Mouse (Mus musculus) testis, adult 2 months (tissue): ENCODE data around the gene Il9r.

Experiments used
- CTCF ChIP-seq: fragments of 200-500 bp; IDR thresholded peaks from 2 replicates; pipeline ENCODE4 v1.5.1; 2012; ENCODE audit warnings: low read depth, mild to moderate bottlenecking, inconsistent platforms, low read length, moderate library complexity; ENCODE audit not compliant: control insufficient read depth, insufficient read depth, insufficient replicate concordance
- POLR2A ChIP-seq: fragments of 200-500 bp; IDR thresholded peaks from 2 replicates; pipeline ENCODE4 v1.6.1; 2012; ENCODE audit warnings: low read depth, mild to moderate bottlenecking, inconsistent platforms, low read length, moderate library complexity; ENCODE audit not compliant: control insufficient read depth

DNA sequence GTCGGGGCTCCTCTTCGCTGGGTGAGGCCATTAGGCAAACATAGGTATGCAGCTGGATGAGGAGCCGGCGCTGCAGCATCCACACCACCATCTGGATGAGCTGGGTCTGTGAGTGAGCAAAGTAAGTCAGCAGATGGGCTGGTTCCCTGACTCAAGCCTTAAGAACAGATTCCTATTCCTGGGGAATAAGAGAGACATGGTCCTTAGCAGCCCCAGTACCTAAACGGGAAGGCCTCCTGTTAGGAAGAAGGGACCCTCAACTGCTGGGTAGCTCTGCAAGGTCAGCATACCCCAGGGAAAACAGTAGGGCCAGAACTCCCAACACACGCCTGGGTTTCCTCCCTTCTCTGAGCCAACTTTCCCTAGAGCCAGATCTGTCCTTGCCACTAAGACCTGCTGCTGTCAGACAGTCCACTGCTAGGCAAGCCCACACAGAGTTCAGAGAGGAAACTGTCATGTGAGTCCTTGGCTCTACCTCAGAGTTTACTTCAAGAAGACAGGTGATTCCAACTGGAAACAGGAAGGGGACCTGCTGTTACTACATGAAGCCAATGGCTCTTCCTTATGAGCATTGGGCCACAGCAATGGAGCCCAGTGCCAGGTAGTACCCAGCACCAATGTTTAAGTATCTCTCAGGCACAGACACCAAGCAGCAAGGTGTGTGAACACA, 34.9 kb upstream of the Il9r start:
- TF ChIP-seq POLR2A (no peak), CTCF (no peak)
